Mouse (Mus musculus): ENCODE results near the gene Tuft1.

The Tuft1 gene

DNA sequence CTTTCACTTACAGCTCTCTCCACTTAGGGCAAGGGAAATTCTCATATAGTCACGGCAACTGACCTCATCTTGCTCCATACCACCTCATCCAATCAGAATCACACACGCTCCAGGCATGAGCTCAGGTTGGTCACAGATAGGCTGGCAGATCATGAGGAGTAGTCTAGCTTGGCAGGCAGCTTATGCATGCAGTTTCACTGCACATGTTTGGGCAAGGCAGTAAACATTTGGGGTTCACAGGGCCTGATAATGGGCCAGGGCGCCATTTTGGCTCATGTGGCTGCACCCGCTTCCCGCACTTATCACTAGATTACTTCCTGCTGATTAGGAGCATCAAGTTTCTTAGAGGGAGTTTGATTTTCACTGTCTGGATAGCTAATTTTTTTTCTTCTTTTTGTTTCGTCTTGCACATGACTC lies 62.8 kb downstream of the Tuft1 start:
- DNase-seq (ENCODE audit: low spot score), result no peak

DNA sequence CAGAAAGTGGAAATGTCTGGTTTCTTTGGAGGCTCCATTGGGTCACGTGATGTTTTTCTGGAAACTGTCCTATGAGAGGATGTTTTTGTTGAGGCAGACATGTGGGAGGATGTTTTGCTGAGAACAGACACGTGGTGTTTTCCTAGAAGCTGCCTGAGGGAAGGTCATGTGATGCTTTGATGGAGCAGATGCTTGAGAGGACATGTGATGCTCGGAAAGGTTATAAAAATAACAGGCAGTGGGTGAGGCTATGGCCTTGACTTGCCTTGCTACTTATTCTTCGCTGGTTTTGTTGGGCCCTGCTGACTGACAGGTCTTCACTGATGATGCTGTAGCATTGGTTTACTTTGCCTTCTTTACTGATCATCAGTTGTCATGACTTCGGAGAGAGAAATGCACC lies 67.6 kb downstream of the Tuft1 start:
- no peak for DNase-seq (ENCODE audit: low spot score)

DNA sequence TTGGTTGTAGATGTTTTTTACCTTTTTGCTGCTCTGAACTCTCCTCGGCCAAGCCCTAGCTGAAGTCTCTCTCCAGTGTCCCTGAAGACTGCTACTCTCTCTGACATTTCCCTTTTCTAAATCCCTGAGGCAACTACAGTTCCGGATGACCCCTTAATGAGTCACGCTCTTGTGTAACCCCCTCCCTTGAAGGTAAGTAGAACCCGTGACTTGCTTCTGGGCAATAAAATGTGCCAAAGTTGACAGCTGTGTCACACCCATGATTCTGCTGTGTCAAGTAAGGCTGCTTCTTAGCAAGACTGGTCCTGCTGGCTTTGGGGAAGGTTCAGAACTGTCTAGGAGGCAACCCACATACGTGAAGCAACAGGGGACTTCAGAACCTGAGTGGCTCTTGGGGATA lies 70.7 kb downstream of the Tuft1 start:
- no peak for DNase-seq (ENCODE audit: low spot score)

DNA sequence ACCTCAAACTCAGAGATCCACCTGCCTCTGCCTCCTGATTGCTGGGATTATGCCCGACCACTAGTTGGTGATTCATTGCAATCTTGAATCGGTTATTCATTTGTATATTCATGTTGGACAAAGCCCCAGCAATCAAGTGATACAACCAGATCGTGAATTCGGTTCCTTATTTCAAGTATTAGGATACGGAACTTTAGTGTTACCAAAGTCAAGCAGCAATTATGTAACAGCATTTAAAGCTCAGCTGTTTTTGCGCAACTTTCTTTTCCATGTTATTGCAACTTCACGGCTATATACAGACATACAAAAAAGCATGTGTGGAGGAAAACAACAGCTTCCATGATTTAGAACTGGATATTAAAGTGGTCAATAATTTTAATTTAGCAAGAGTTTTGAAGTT lies 75.7 kb downstream of the Tuft1 start:
- no peak for DNase-seq (ENCODE audit: low spot score)

DNA sequence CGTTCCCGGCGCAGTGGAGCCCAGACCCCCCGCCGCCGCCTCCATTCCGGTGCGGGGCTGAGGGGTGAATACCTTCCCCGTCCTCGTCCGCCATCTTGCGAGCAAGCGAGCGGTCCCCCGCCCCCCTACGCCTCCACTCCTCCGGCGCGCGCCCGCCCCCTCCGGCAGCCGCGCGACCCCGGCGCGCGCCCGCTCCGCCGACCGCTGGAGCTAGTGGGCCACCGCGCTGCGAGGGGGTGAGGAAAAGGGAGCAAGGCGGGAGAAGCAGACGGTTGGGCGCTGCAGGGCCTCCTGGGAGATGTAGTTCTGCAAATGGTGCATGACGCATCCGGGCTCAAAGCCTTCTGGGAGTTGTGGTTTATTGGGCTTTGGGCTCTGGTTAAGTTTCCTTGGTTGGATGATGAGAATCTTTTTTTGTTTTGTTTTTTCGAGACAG lies 76.2 kb downstream of the Tuft1 start, which contains the start of gene Snx27:
Gene Snx27 (minus strand): TSS at position 261 of the 436 bp plus-strand sequence.
- DNase-seq (ENCODE audit: low spot score), result peak; percentile 84

DNA sequence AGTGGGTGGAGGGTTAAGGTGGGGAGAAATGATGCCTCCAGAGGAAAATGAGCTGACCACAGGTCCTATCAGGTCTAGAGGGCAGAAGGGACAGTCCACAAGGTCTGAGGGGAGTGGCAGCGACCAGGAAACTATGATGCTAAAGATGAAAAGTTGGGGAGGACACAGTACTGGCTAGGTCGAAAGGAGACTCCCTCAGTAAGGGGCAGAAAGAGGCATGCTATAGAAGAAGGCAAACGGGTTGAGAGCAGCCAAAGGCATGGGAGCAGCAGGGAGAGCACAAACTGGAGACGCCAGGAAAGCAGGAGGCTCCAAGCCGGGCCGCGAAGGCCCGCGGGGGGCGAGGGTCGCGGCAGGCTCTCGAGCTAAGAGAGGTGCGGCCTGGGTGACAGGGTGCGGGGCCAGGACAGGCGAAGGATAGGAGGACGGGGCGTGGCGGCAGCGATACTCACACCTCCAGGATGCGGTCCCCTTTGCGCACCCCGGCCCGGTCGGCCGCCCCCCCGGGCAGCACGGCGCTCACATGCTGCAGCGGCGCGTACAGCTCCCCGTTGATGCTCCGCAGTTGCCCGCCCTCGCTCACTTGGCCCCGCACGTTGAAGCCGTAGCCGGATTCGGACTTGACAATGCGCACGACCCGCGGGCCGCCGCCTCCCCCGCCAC lies 76.7 kb downstream of the Tuft1 start:
- DNase-seq (ENCODE audit: low spot score), result peak; percentile 31

DNA sequence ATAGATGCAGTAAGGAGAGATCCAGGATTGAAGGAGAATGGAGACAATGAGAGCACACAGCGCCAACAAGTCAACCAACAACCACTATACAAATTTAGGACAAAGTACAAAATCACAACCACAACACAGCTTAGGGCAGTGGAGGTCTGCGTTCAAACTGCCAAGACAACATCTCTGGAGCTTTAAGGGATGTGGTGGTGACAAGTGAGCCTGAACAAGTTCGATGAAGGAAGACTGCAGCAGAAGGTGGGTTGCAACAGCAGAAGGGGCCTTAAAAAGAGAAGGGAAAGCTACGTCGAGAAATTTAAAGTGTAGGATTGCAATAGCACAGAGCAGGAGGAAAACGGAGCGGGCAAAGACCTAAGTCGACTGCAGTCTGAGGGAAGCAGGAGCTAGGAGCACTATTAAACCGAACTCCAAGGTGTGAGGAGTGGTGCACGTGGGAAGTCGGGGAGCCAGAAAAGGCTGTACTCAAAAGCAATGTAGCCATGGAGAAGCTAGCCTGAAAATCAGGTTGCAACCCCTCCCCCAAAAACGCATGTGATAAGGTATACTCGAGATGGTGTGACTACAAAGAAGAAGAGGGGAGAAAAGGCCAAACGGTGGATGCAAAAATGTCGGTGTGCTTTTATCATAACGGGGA lies 77.4 kb downstream of the Tuft1 start:
- DNase-seq (ENCODE audit: low spot score), result no peak

DNA sequence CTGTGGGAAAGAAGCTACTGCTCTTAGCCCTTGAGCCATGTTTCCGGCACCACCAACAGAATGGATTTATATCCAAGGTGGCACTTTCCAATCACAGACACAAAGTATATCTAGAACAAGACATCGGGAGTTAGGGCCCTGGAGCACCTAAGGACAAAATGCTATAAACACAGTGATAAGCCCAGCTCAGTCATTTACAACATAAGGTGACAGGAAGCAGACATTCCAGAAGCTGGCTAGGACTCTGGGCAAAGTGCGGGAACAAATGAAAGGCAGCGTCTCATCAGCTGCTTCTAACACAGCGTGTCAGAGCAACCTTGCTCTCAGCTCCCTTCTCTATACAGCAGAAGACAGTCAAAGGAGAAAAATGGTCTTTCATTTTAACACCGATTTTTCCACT lies 84.2 kb downstream of the Tuft1 start:
- no peak for DNase-seq (ENCODE audit: low spot score)

DNA sequence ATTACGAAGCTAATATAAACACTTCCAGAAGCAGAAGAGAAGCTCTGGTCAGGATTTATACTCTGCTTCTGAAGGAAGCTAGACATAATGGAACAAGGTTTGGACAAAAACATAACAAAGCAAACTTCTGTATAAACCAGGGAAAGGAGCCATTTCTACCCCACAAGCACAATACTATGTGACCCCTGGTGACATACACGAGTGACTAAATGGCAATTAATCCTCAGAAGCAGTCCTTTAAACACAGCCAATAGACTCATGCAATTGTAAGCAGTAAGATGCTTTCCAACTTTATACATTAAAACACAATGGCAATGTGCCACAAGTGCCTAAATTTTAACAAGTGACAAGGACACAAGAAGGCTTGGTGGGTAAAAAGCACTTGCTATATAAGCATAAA lies 91.4 kb downstream of the Tuft1 start:
- no peak for DNase-seq (ENCODE audit: low spot score)

DNA sequence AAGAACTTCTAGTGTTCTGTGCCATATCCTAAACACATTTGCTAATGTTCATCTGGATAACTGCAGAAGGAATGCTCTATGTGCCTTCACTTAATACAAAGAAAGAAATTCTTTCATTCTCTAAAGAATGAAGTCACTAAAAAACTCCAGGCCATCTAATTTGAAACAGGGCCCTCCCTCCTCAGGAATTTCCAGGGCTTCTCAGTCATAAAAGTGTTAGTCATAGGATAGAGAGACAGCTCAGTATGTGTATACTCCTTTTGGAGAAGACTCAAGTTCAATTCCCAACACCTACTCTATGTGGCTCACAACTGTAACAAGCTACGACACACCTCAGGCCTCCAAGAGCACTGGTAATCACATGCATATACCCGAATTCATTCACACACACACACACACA lies 93.1 kb downstream of the Tuft1 start:
- DNase-seq (ENCODE audit: low spot score), result no peak

DNA sequence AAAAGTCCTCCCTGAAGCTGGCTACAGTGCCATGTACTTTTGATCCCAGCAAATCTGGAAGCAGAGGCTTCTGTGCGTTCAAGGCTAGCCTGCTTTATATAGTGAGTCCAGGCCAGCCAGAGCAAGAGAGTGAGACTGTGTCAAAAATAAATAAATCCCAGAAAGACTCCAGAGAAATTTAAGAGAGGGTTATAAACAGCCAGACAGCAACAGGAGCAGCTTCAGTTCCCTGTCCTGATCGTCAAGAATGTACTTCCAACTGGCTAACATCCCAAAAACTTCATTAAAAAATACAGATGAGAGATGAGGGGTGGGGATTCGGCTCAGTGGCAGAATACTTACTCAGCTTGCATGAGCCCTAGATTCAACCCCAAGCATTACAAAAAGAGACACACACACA lies 93.5 kb downstream of the Tuft1 start:
- no peak for DNase-seq (ENCODE audit: low spot score)

DNA sequence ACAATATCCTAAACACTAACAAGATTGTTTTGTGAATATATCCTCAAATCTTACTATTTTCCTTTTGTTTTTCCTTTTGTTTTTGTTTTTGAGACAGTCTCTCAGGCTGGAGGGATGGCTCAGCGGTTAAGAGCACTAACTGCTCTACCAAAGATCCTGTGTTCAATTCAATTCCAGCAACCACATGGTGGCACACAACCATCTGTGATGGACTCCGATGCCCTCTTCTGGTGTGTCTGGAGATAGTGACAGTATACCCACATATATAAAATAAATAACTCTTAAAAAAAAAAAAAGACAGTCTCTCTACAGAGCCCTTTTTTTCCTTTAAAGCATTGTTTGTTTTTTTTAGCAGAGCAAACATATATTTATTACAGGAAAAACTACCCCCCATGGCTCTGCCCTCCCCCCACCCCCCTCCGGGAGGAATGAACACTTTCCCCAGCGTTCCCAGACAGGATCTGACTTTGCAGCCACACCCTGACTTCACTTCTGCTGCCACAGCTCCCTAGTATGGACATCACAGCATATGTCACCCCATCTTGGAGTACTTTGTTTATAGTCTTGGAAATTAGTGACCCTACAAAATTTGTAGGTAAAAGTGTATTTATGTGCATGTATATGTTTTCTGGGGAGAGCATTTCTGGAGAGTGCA lies 94.2 kb downstream of the Tuft1 start:
- DNase-seq (ENCODE audit: low spot score), result no peak

DNA sequence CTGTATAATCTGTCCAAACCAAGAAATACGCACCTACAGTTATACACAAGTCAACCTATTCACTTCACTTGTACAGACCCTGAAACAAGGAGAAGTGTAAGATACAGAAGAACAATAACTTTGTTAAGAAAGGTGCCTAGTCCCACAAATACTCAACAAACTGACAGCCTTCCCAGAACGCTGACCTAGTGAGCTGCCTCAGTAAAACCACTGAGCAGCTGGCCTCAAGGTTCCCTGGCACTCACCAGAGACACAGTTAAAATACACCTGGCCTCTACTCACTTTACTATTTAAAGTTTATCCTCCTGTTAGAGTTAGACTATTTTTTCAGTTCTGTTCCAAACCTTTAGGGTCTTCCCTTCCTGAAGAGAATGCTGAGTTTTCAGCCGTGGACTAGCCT lies 95.5 kb downstream of the Tuft1 start:
- no peak for DNase-seq (ENCODE audit: low spot score)
